Comparison of ENCODE assay signal across 24 mouse cellular contexts in the genomic region with DNA sequence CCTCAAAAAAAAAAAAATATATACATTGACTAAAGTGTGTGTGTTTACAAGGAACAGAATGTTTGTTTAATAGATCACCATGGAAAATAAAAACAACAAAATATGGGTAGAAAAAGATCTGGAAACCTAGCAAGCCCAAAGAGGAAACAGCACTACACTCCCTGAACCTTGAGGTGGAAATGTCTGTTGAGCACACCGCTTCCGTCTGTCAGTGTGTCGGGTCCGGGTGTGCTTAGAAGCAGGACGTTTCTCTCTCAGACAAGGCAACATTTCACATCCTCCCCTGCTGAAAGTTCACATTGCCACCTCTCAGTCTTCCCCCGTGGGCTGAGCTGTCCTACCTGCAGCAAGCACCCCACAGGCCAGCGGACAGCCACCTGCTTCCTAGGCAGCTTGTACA. TPM values are rescaled to one million over a fixed set of nuclear protein-coding genes. Genes with fewer than 3 reads are reported as not detected.
A peak's percentile ranks its signal among the peaks of the same experiment; 100 is the strongest.
DNase-seq lines count a peak whose midpoint lies in the region; ATAC-seq lines count a peak whose summit lies in the region.
"Had no signal": no experiment of that assay in that cellular context is flagged by ENCODE, and none has a peak within 500 bp of the region (broad histone marks: within the 10 kb centered on the region; RNA-seq: fewer than 3 reads in every experiment).

No protein-coding gene starts in this region.

- WGBS in hindbrain, embryonic 10.5 days, result 80% methylated on average over 7 of the region's 7 CpGs

- H3K9me3 ChIP-seq in hindbrain, embryonic 10.5 days, result no peaks in the 10 kb centered on the region
- H3K9me3 ChIP-seq: embryonic facial prominence, embryonic 10.5 days; embryonic facial prominence, embryonic 12.5 days; forebrain, embryonic 13.5 days; forebrain, embryonic 15.5 days had no signal

- no peak overlapping the region for H3K4me3 ChIP-seq in hindbrain, embryonic 10.5 days
- H3K4me3 ChIP-seq: embryonic facial prominence, embryonic 10.5 days; embryonic facial prominence, embryonic 12.5 days; forebrain, embryonic 13.5 days; forebrain, embryonic 15.5 days had no signal

- no peaks in the 10 kb centered on the region for H3K27me3 ChIP-seq in hindbrain, embryonic 10.5 days (ENCODE audit: insufficient read depth, poor library complexity, severe bottlenecking)
- H3K27me3 ChIP-seq: embryonic facial prominence, embryonic 12.5 days; forebrain, embryonic 13.5 days; forebrain, embryonic 15.5 days had no signal

- no peaks in the 10 kb centered on the region for H3K36me3 ChIP-seq in hindbrain, embryonic 10.5 days
- H3K36me3 ChIP-seq: embryonic facial prominence, embryonic 10.5 days; embryonic facial prominence, embryonic 12.5 days; forebrain, embryonic 15.5 days had no signal

- no peak overlapping the region for H3K27ac ChIP-seq in hindbrain, embryonic 10.5 days
- H3K27ac ChIP-seq: embryonic facial prominence, embryonic 10.5 days; embryonic facial prominence, embryonic 12.5 days; forebrain, embryonic 13.5 days; forebrain, embryonic 15.5 days had no signal

- H3K4me1 ChIP-seq in hindbrain, embryonic 10.5 days (replicated peaks), result peaks cover 8% of the 10 kb centered on the region
- H3K4me1 ChIP-seq: embryonic facial prominence, embryonic 12.5 days; forebrain, embryonic 13.5 days; forebrain, embryonic 15.5 days had no signal

- ATAC-seq in common myeloid progenitor, adult 5-6 weeks (replicated peaks; ENCODE audit: low read depth, poor library complexity, severe bottlenecking), result 0 out of 2 replicates have a peak, but pooled peaks have one; percentile 29
- ATAC-seq in granulocyte monocyte progenitor cell, adult 5-6 weeks (replicated peaks; ENCODE audit: poor library complexity, severe bottlenecking), result peak; percentile 77
- peak; percentile 43; the same call in 1 of the 2 replicates for ATAC-seq in megakaryocyte, adult 5-6 weeks (ENCODE audit: poor library complexity, severe bottlenecking)
- ATAC-seq: forebrain, embryonic 13.5 days; forebrain, embryonic 15.5 days had no signal

- DNase-seq in hindbrain, embryonic 10.5 days (ENCODE audit: low spot score), result no peak
- DNase-seq in kidney, adult 8-10 months, result no peak
- no peak for DNase-seq in left cerebral cortex, adult 11 months (ENCODE audit: low spot score)
- DNase-seq: adrenal gland, adult 2 months; adrenal gland, postnatal 10 days; adrenal gland, postnatal 25 days; cerebellum, adult 11 months; cerebellum, adult 18-20 months; cerebellum, adult 8-10 months; cerebellum, adult 9-11 months; cerebellum, postnatal 14 days; cerebellum, postnatal 36 days had no signal

RNA-seq across cellular contexts. Expression of gene Ceacam18, which starts 11.6 kb away (rescaled TPM):
- not detected in 2 replicates for total RNA-seq in common myeloid progenitor, adult 5-6 weeks (2017)
- 0.28 TPM in 1 of 2 replicates, not detected in the other for total RNA-seq in granulocyte monocyte progenitor cell, adult 5-6 weeks (2014; fragmentation: Nextera tagmentation)
- not detected in 2 replicates for total RNA-seq in granulocyte monocyte progenitor cell, adult 5-6 weeks (2017)
- not detected in 2 replicates for total RNA-seq in megakaryocyte, adult 5-6 weeks (2015)
- total RNA-seq in megakaryocyte, adult 5-6 weeks (2017), result not detected in 2 replicates
- not detected in 2 replicates for polyA plus RNA-seq in hindbrain, embryonic 10.5 days (2016; fragmentation: Nextera tagmentation; extraction: Ambion mirVana)
- total RNA-seq: adrenal gland, adult 2 months; adrenal gland, postnatal 10 days; adrenal gland, postnatal 25 days; ES-E14 had no signal
- polyA plus RNA-seq: adrenal gland, adult 2 months; C2C12; embryonic facial prominence, embryonic 10.5 days; embryonic facial prominence, embryonic 12.5 days; embryonic facial prominence, embryonic 14.5 days; forebrain, embryonic 11.5 days; forebrain, embryonic 13.5 days; forebrain, embryonic 15.5 days had no signal

RNA-seq across cellular contexts. Expression of gene Zfp819, which starts 16.0 kb away (rescaled TPM):
- 0.09 TPM in 1 of 2 replicates, not detected in the other for total RNA-seq in common myeloid progenitor, adult 5-6 weeks (2017)
- 1.4 TPM in 1 of 2 replicates, not detected in the other for total RNA-seq in granulocyte monocyte progenitor cell, adult 5-6 weeks (2014; fragmentation: Nextera tagmentation)
- 0.17 and 0.98 TPM in 2 replicates for total RNA-seq in granulocyte monocyte progenitor cell, adult 5-6 weeks (2017)
- total RNA-seq in megakaryocyte, adult 5-6 weeks (2015), result not detected in 2 replicates
- not detected in 2 replicates for total RNA-seq in megakaryocyte, adult 5-6 weeks (2017)
- polyA plus RNA-seq in hindbrain, embryonic 10.5 days (2016; fragmentation: Nextera tagmentation; extraction: Ambion mirVana), result 0.76 and 1.1 TPM in 2 replicates
- total RNA-seq: adrenal gland, adult 2 months; adrenal gland, postnatal 25 days; MEL had no signal
- polyA plus RNA-seq: adrenal gland, adult 2 months; C2C12 had no signal

RNA-seq across cellular contexts. Expression of gene Siglece, which starts 37.0 kb away (rescaled TPM):
- 0.64 and 0.82 TPM in 2 replicates for total RNA-seq in common myeloid progenitor, adult 5-6 weeks (2017)
- total RNA-seq in granulocyte monocyte progenitor cell, adult 5-6 weeks (2014; fragmentation: Nextera tagmentation), result 13.1 and 15.1 TPM in 2 replicates
- total RNA-seq in granulocyte monocyte progenitor cell, adult 5-6 weeks (2017), result 5.2 and 9.0 TPM in 2 replicates
- total RNA-seq in megakaryocyte, adult 5-6 weeks (2015), result 41.6 and 46.2 TPM in 2 replicates
- 22.1 and 29.7 TPM in 2 replicates for total RNA-seq in megakaryocyte, adult 5-6 weeks (2017)
- polyA plus RNA-seq in hindbrain, embryonic 10.5 days (2016; fragmentation: Nextera tagmentation; extraction: Ambion mirVana), result 0.36 and 0.52 TPM in 2 replicates
- total RNA-seq: ES-E14, MEL had no signal
- polyA plus RNA-seq: C2C12 had no signal

RNA-seq across cellular contexts. Expression of gene Zfp719, which starts 43.5 kb away (rescaled TPM):
- total RNA-seq in common myeloid progenitor, adult 5-6 weeks (2017), result 7.8 and 8.1 TPM in 2 replicates
- total RNA-seq in granulocyte monocyte progenitor cell, adult 5-6 weeks (2014; fragmentation: Nextera tagmentation), result 9.9 and 19.2 TPM in 2 replicates
- total RNA-seq in granulocyte monocyte progenitor cell, adult 5-6 weeks (2017), result 7.8 and 10.8 TPM in 2 replicates
- 7.1 and 13.3 TPM in 2 replicates for total RNA-seq in megakaryocyte, adult 5-6 weeks (2015)
- total RNA-seq in megakaryocyte, adult 5-6 weeks (2017), result 6.9 and 9.3 TPM in 2 replicates
- 12.7 and 15.7 TPM in 2 replicates for polyA plus RNA-seq in hindbrain, embryonic 10.5 days (2016; fragmentation: Nextera tagmentation; extraction: Ambion mirVana)

RNA-seq across cellular contexts. Expression of gene Ctu1, which starts 48.9 kb away (rescaled TPM):
- 8.1 and 9.3 TPM in 2 replicates for total RNA-seq in common myeloid progenitor, adult 5-6 weeks (2017)
- 5.6 and 8.7 TPM in 2 replicates for total RNA-seq in granulocyte monocyte progenitor cell, adult 5-6 weeks (2014; fragmentation: Nextera tagmentation)
- total RNA-seq in granulocyte monocyte progenitor cell, adult 5-6 weeks (2017), result 5.5 and 9.5 TPM in 2 replicates
- total RNA-seq in megakaryocyte, adult 5-6 weeks (2015), result 4.7 and 5.3 TPM in 2 replicates
- 3.7 and 3.9 TPM in 2 replicates for total RNA-seq in megakaryocyte, adult 5-6 weeks (2017)
- 17.5 and 19.1 TPM in 2 replicates for polyA plus RNA-seq in hindbrain, embryonic 10.5 days (2016; fragmentation: Nextera tagmentation; extraction: Ambion mirVana)
